Comparison of ENCODE assay signal across 12 mouse cellular contexts in genomic region chr3:116412954-116413724, GRCm38 (mm10).
"Had no signal": no experiment of that assay in that cellular context is flagged by ENCODE, and none has a peak within 500 bp of the region (broad histone marks: within the 10 kb centered on the region; RNA-seq: fewer than 3 reads in every experiment).

No protein-coding gene starts in this region.

- DNase-seq: kidney, adult 8-10 months; kidney, postnatal 25 days; lung, adult 2 months; lung, postnatal 36 days; thymus, adult 18-20 months; thymus, postnatal 14 days had no signal

- H3K4me3 ChIP-seq: limb, embryonic 10.5 days; liver, embryonic 15.5 days; megakaryocyte, embryonic 14.5 days had no signal

- ATAC-seq: midbrain, embryonic 16.5 days had no signal

- H3K27me3 ChIP-seq: liver, embryonic 15.5 days; megakaryocyte, embryonic 14.5 days had no signal

- H3K9ac ChIP-seq: liver, embryonic 15.5 days had no signal

- H3K9me3 ChIP-seq: limb, embryonic 10.5 days; liver, embryonic 15.5 days had no signal

- H3K27ac ChIP-seq: limb, embryonic 10.5 days; liver, embryonic 15.5 days had no signal

- H3K4me2 ChIP-seq: liver, embryonic 11.5 days; liver, embryonic 15.5 days; midbrain, embryonic 11.5 days had no signal
